Mouse (Mus musculus): ENCODE results near the gene Cox10.

DNA sequence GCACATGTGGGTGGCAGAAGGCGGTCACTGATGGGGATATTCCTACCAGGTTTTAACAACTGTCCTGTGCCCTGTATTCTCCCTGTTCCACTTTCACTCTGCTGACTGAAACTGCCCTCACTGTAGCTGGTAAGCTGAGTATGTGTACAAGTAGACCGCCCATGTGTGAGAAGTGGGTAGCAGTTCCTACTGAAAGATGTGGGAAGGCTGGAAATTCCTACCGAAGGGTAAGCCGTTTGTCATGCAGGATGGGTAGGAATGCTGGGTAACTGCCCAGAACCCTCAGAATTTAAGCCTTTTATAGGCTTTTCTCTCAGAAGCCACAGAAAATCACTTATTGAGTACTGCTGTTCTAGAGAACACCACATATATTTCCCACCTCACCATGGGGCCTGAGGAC lies 75.1 kb downstream of the Cox10 start:
- TF ChIP-seq CTCF (IDR thresholded peaks at IDR 0.05) (no peak), EP300 (IDR thresholded peaks at IDR 0.05) (no peak)
